Mouse (Mus musculus) MEL (cell line): ENCODE data around the gene Pcca. TPM values are rescaled to one million over a fixed set of nuclear protein-coding genes. Genes with fewer than 3 reads are reported as not detected.

Experiments
- DNase-seq: peaks from one replicate; pipeline ENCODE4 v3.0.0; 2011; ENCODE audit warnings: low read depth, low spot score
- H3K27ac ChIP-seq: 2 replicates; pipeline ENCODE4 v1.5.1; 2012; ENCODE audit warnings: low read depth, mild to moderate bottlenecking, control low read depth, low read length, moderate library complexity; ENCODE audit not compliant: control insufficient read depth
- H3K27me3 ChIP-seq, 2 experiments: fragments of 150-350 bp in 1 of 2; sonication (generic) in 1 of 2; 2 replicates each; pipeline ENCODE4 v1.6.1; 2012; ENCODE audit warnings: low read length in 2 of 2, mild to moderate bottlenecking in 2 of 2, improper control_type of control experiment in 1 of 2, moderate library complexity in 1 of 2; ENCODE audit not compliant: insufficient read depth in 2 of 2, control insufficient read depth in 1 of 2
- H3K36me3 ChIP-seq, 2 experiments: 2 replicates each; pipeline ENCODE4 v1.6.1; 2012 to 2014; ENCODE audit warnings: low read length in 2 of 2, improper control_type of control experiment in 1 of 2, inconsistent platforms in 1 of 2, mild to moderate bottlenecking in 1 of 2; ENCODE audit not compliant: insufficient read depth in 2 of 2, control insufficient read depth in 1 of 2
- H3K4me1 ChIP-seq, 2 experiments: fragments of 150-350 bp in 1 of 2; sonication (generic) in 1 of 2; 2 replicates each; pipeline ENCODE4 v1.6.1; 2012; ENCODE audit warnings: low read length in 2 of 2, improper control_type of control experiment in 1 of 2, mild to moderate bottlenecking in 1 of 2; ENCODE audit not compliant: insufficient read depth in 2 of 2, control insufficient read depth in 1 of 2
- H3K4me3 ChIP-seq, 2 experiments: fragments of 150-350 bp in 1 of 2; sonication (generic) in 1 of 2; 2 replicates each; pipeline ENCODE4 v1.5.1; 2012; ENCODE audit warnings: low read depth in 2 of 2, low read length in 2 of 2, mild to moderate bottlenecking in 2 of 2, moderate library complexity in 2 of 2, control low read depth in 1 of 2, improper control_type of control experiment in 1 of 2; ENCODE audit not compliant: control insufficient read depth in 1 of 2, insufficient read depth in 1 of 2
- H3K79me2 ChIP-seq: 2 replicates; pipeline ENCODE4 v1.6.1; 2012; ENCODE audit warnings: mild to moderate bottlenecking, low read length, moderate library complexity; ENCODE audit not compliant: control insufficient read depth, poor library complexity, insufficient read depth
- H3K9ac ChIP-seq: 2 replicates; pipeline ENCODE4 v1.6.1; 2012; ENCODE audit warnings: low read depth, mild to moderate bottlenecking, control low read depth, low read length, moderate library complexity; ENCODE audit not compliant: control insufficient read depth, poor library complexity, severe bottlenecking
- H3K9me3 ChIP-seq: fragments of 150-350 bp; sonication (generic); replicated peaks from 2 replicates; pipeline ENCODE4 v1.6.1; 2012; ENCODE audit warnings: mild to moderate bottlenecking, low read length, improper control_type of control experiment, moderate library complexity; ENCODE audit not compliant: insufficient read depth
- ETS1 ChIP-seq: IDR thresholded peaks from 2 replicates; pipeline ENCODE4 v1.6.1; 2012; ENCODE audit warnings: low read depth, mild to moderate bottlenecking, inconsistent platforms, low read length, improper control_type of control experiment, moderate library complexity
- GABPA ChIP-seq: IDR thresholded peaks from 2 replicates; pipeline ENCODE4 v1.6.1; 2012; ENCODE audit warnings: low read depth, mild to moderate bottlenecking, inconsistent platforms, low read length, improper control_type of control experiment, moderate library complexity
- JUND ChIP-seq: IDR thresholded peaks from 2 replicates; pipeline ENCODE4 v1.6.1; 2011; ENCODE audit warnings: low read depth, mild to moderate bottlenecking, improper control_type of control experiment, low read length
- MAX ChIP-seq: IDR thresholded peaks from 2 replicates; pipeline ENCODE4 v1.6.1; 2011; ENCODE audit warnings: low read length, improper control_type of control experiment
- MAZ ChIP-seq: IDR thresholded peaks from 2 replicates; pipeline ENCODE4 v1.6.1; 2012; ENCODE audit warnings: low read depth, mild to moderate bottlenecking, inconsistent platforms, low read length, improper control_type of control experiment
- NELFE ChIP-seq: IDR thresholded peaks from 2 replicates; pipeline ENCODE4 v1.6.1; 2011; ENCODE audit warnings: low read depth, low read length, improper control_type of control experiment
- POLR2AphosphoS5 ChIP-seq: IDR thresholded peaks from 2 replicates; pipeline ENCODE4 v1.6.1; 2012; ENCODE audit warnings: low read depth, borderline replicate concordance, mild to moderate bottlenecking, inconsistent platforms, low read length, moderate library complexity, mixed read lengths
- USF1 ChIP-seq: IDR thresholded peaks from 2 replicates; pipeline ENCODE4 v1.6.1; 2014; ENCODE audit warnings: low read depth, mild to moderate bottlenecking, inconsistent platforms, low read length, improper control_type of control experiment, moderate library complexity
- ZKSCAN1 ChIP-seq: IDR thresholded peaks from 2 replicates; pipeline ENCODE4 v1.6.1; 2012; ENCODE audit warnings: low read depth, mild to moderate bottlenecking, inconsistent platforms, low read length, improper control_type of control experiment, moderate library complexity
- ZNF384 ChIP-seq: IDR thresholded peaks from 2 replicates; pipeline ENCODE4 v1.6.1; 2012; ENCODE audit warnings: low read depth, mild to moderate bottlenecking, inconsistent platforms, low read length, improper control_type of control experiment
- polyA plus RNA-seq, 2 experiments: library from polyadenylated mRNA; stranded (reverse) in 1 of 2; unstranded in 1 of 2; fragments of >175 nt in 1 of 2; fragments of >200 nt in 1 of 2; gene quantifications; 2 replicates each; pipeline versions ENCODE4 v1.2.1 to v1.2.4; 2012; ENCODE audit warnings: low replicate concordance in 2 of 2, low read depth in 1 of 2; ENCODE audit not compliant: insufficient read length in 2 of 2, insufficient read depth in 1 of 2, missing spikeins in 1 of 2
- total RNA-seq: library from RNA; depleted of rRNA; stranded (reverse); fragments of 300-350 nt; gene quantifications from 2 replicates; pipeline ENCODE4 v1.2.3, GENCODE M21; 2012

Gene Pcca
- total and polyA plus RNA-seq, 3 experiments = 21.2 to 22.7 TPM; not detected in 1

DNA sequence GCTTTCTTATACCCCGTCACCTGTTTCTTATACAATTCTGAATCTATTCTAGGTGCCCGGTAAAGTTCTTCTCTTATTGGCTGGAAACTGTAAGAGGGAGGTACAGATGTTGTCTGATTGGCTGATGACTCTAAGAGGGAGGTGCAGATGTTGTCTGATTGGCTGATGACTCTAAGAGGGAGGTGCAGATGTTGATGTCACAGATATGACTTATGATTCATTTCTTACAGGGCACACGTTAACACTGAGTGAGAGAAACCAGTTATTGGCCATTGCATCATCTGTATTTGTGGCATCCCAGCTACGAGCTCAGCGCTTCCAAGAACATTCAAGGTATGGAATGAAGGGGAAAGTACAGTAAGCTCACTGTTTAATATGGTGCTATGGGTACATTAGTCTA is 179.7 kb downstream of the Pcca start:
- Histone ChIP-seq H3K27ac (no peak overlapping the region), H3K36me3 (peaks cover 0 to 5% of the 10 kb centered on the region in 2 experiments; a peak in 1 of 4 replicates), H3K9ac (no peak overlapping the region), H3K4me3 (no peak overlapping the region), H3K27me3 (no peaks in the 10 kb centered on the region), H3K9me3 (no peaks in the 10 kb centered on the region), H3K4me1 (peaks cover 6 to 8% of the 10 kb centered on the region in 2 experiments), H3K79me2 (no peaks in the 10 kb centered on the region)
- no peak for TF ChIP-seq GABPA
- no peak for TF ChIP-seq MAZ
- TF ChIP-seq POLR2AphosphoS5 = no peak
- no peak for TF ChIP-seq MAX
- peak; percentile 57 for DNase-seq

GRCm38 (mm10) chr14:122714911-122715310 is 180.8 kb downstream of the Pcca start:
- Histone ChIP-seq H3K9me3 (no peaks in the 10 kb centered on the region), H3K36me3 (peaks cover 0 to 9% of the 10 kb centered on the region in 2 experiments; a peak in 2 of 4 replicates), H3K4me3 (no peak overlapping the region), H3K27me3 (no peaks in the 10 kb centered on the region), H3K27ac (no peak overlapping the region), H3K79me2 (no peaks in the 10 kb centered on the region), H3K4me1 (peaks cover 8 to 9% of the 10 kb centered on the region in 2 experiments), H3K9ac (no peak overlapping the region)
- DNase-seq = peak; percentile 43
- TF ChIP-seq ETS1 (no peak), ZNF384 (peak; percentile 72; the same call in 1 of the 2 replicates)

DNA sequence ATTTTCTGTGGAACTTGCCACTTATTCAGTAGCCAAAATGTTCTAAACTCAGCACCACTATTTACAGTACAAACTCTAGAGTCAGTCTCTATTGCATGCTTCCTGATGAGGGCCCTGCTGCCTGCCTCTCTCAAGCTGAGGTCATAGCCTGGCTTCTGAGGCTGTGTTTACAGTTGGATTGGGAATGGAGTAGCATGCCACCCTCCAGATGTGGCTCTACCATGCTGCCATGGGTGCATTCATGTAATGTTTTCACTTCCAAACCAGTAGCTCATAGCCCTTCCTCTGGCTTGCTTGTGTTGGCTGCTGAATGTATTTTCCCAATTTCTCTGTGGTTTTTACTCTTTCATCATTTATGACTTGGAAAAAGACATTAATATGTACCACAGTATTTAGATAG is 181.9 kb downstream of the Pcca start:
- Histone ChIP-seq H3K27ac (no peak overlapping the region), H3K4me1 (peaks cover 8 to 9% of the 10 kb centered on the region in 2 experiments), H3K4me3 (no peak overlapping the region), H3K27me3 (no peaks in the 10 kb centered on the region), H3K9me3 (no peaks in the 10 kb centered on the region), H3K79me2 (no peaks in the 10 kb centered on the region), H3K36me3 (peaks cover 0 to 9% of the 10 kb centered on the region in 2 experiments; a peak in 2 of 4 replicates), H3K9ac (no peak overlapping the region)
- no peak for DNase-seq
- TF ChIP-seq NELFE (no peak), ZKSCAN1 (no peak), USF1 (no peak), JUND (no peak), ETS1 (no peak)
